Mouse (Mus musculus) hindbrain, embryonic 13.5 days (tissue): ENCODE results near the gene Gm614. TPM values are rescaled to one million over a fixed set of nuclear protein-coding genes. Genes with fewer than 3 reads are reported as not detected.

Experiments
- ATAC-seq: fragments of 200-750 bp; cut with Nextera tagmentation; 2 replicates; pipeline ENCODE4 v1.8.0; 2017; ENCODE audit warnings: moderate TSS enrichment; ENCODE audit not compliant: low FRiP score
- H3K27ac ChIP-seq: fragments of 300-500 bp; sonication (generic); 2 replicates; pipeline ENCODE4 v1.5.1; 2015; ENCODE audit warnings: inconsistent platforms, mild to moderate bottlenecking, moderate library complexity
- H3K27me3 ChIP-seq: fragments of 300-500 bp; sonication (generic); 2 replicates; pipeline ENCODE4 v1.6.1; 2015; ENCODE audit warnings: mild to moderate bottlenecking, inconsistent platforms
- H3K36me3 ChIP-seq: fragments of 300-500 bp; sonication (generic); 2 replicates; pipeline ENCODE4 v1.6.1; 2015; ENCODE audit warnings: mild to moderate bottlenecking, inconsistent platforms
- H3K4me1 ChIP-seq: fragments of 300-500 bp; sonication (generic); replicated peaks from 2 replicates; pipeline ENCODE4 v1.6.1; 2015; ENCODE audit warnings: inconsistent platforms
- H3K4me2 ChIP-seq: fragments of 300-500 bp; sonication (generic); 2 replicates; pipeline ENCODE4 v1.6.1; 2015; ENCODE audit warnings: inconsistent platforms, mild to moderate bottlenecking, moderate library complexity
- H3K4me3 ChIP-seq: fragments of 300-500 bp; sonication (generic); 2 replicates; pipeline ENCODE4 v1.5.1; 2015; ENCODE audit warnings: mild to moderate bottlenecking, inconsistent platforms
- H3K9ac ChIP-seq: fragments of 300-500 bp; sonication (generic); 2 replicates; pipeline ENCODE4 v1.6.1; 2015; ENCODE audit warnings: mild to moderate bottlenecking, inconsistent platforms
- H3K9me3 ChIP-seq: fragments of 300-500 bp; sonication (generic); 2 replicates; pipeline ENCODE4 v1.6.1; 2016; ENCODE audit warnings: inconsistent platforms
- WGBS: fragments of 180-500 bp; shearing (Covaris S2); methylation state at CpG from one replicate; pipeline ENCODE4 v1.1.7; 2015; 5-methylcytosine and 5-hydroxymethylcytosine counted together
- polyA plus RNA-seq: library from polyadenylated mRNA; unstranded; fragments of >200 nt; fragmentation: Nextera tagmentation; extraction: Ambion mirVana; gene quantifications from 2 replicates; pipeline ENCODE4 v1.2.1, GENCODE M21; 2015

The Gm614 gene
- polyA plus RNA-seq, 1 experiment from 2014 or later: not detected

DNA sequence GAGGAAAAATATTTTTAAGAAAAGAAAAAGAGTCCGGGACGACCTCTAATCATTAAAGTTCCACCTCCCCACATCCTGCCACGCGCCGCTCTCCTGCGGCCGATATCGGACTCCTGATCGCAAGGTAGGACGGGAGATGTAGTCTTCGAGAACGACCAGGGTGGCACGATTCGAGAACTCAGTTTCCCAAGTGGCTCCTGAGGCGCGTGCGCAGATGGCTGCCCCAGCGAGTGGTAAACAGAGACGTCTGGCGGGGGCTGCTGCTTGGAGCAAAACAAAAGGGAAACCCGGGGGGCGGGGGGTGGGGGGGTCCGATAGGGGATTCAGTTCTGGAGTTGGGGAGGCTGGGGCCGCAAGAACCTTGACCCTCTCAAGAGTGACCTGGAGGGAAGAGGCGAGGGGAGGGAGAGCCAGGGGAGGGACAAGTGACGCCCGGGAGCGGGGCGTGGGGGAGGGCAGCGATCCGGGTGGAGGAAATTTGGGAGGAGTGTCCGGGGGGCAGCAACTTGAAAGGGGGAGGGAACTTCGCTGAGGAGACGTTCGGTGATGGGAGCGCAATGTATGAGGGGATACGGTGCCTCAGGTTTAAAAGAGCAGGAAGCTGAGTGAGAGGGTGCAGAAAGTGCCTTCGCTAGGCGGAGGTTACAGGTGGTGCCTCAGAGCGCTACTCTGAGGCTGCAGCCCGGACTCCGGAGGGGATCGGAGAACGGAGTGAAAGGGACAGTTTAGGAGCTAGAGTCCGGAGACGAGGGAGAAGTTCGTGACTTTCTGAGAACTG, 9.7 kb downstream of the Gm614 start, which contains the start of gene Foxo4:
TSS of gene Foxo4 (plus strand) at position 577 of the 778 bp plus-strand sequence.
- H3K4me1 ChIP-seq: peaks cover 10% of the 10 kb centered on the region
- H3K27ac ChIP-seq: no peak within 1 kb of the TSS
- ATAC-seq: peak; percentile 92
- peak within 1 kb of the TSS; percentile 68 for H3K9ac ChIP-seq
- 12% methylated on average over 44 of the region's 47 CpGs for WGBS
- H3K4me2 ChIP-seq: peak within 1 kb of the TSS; percentile 70
- H3K27me3 ChIP-seq: 0 out of 2 replicates have a peak, but pooled peaks cover 4% of the 10 kb centered on the region
- peak within 1 kb of the TSS; percentile 51 for H3K4me3 ChIP-seq
- no peaks in the 10 kb centered on the region for H3K36me3 ChIP-seq
- H3K9me3 ChIP-seq: no peaks in the 10 kb centered on the region

DNA sequence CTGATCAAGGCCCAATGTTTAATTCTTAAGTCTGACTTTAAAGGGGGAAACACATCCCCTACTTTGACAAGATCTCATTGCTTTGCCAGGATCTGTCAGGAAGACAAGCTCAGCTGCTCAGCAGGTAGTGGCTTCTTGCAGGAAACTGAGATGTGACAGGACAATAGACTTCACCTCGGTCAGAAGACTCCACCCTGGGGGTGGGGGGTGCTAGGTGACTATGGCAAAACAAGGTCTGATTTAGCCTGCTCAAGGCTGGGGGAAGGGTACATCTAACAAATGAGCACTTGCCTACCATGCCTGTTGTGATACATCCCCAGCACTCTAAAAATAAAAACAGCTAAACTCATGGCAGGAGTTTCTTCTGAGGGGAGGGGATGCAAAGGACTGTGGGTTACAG, 18.8 kb downstream of the Gm614 start:
- no peaks in the 10 kb centered on the region for H3K4me1 ChIP-seq
- H3K36me3 ChIP-seq: no peaks in the 10 kb centered on the region
- no peak overlapping the region for H3K4me2 ChIP-seq
- H3K4me3 ChIP-seq: no peak overlapping the region
- WGBS: 26% methylated on average over 1 of the region's 1 CpGs
- 0 out of 2 replicates have a peak, but pooled peaks cover 4% of the 10 kb centered on the region for H3K27me3 ChIP-seq
- no peaks in the 10 kb centered on the region for H3K9me3 ChIP-seq
- no peak overlapping the region for H3K27ac ChIP-seq
- H3K9ac ChIP-seq: no peak overlapping the region
- ATAC-seq: no peak

- no peaks in the 10 kb centered on the region for H3K9me3 ChIP-seq
- H3K4me3 ChIP-seq: peak overlapping the region; percentile 37
- WGBS: 29% methylated on average over 7 of the region's 7 CpGs
- no peak overlapping the region for H3K9ac ChIP-seq
- peaks cover 3% of the 10 kb centered on the region; the same call in 1 of the 2 replicates for H3K27me3 ChIP-seq
- H3K4me2 ChIP-seq: peak overlapping the region; percentile 48
- no peaks in the 10 kb centered on the region for H3K36me3 ChIP-seq
- peaks cover 13% of the 10 kb centered on the region for H3K4me1 ChIP-seq
- no peak for ATAC-seq
- peak overlapping the region; percentile 66 for H3K27ac ChIP-seq
Observed at GRCm38 (mm10) chrX:101222796-101223162, 41.0 kb downstream of the Gm614 start.

GRCm38 (mm10) chrX:101221834-101222795, 41.7 kb downstream of the Gm614 start, which contains the start of gene Snx12:
Snx12 (minus strand) TSS chrX:101222563.
- peak within 1 kb of the TSS; percentile 64 for H3K4me2 ChIP-seq
- H3K4me3 ChIP-seq: peak within 1 kb of the TSS; percentile 51
- peaks cover 3% of the 10 kb centered on the region; the same call in 1 of the 2 replicates for H3K27me3 ChIP-seq
- peak within 1 kb of the TSS; percentile 73 for H3K9ac ChIP-seq
- peak; percentile 99 for ATAC-seq
- WGBS: 16% methylated on average over 55 of the region's 55 CpGs
- no peaks in the 10 kb centered on the region for H3K9me3 ChIP-seq
- H3K36me3 ChIP-seq: no peaks in the 10 kb centered on the region
- peaks cover 13% of the 10 kb centered on the region for H3K4me1 ChIP-seq
- H3K27ac ChIP-seq: peak within 1 kb of the TSS; percentile 83

Other genes starting within 250 kb of the Gm614 start
- gene Tex11, start 204.3 kb downstream of the Gm614 start, polyA plus RNA-seq: 0.06 TPM in 1 of 2 replicates, not detected in the other
- 1.1 and 1.5 TPM in 2 replicates for gene Slc7a3, start 178.0 kb downstream of the Gm614 start, polyA plus RNA-seq
- 46.3 and 47.1 TPM in 2 replicates for gene Snx12, start 41.4 kb downstream of the Gm614 start, polyA plus RNA-seq
- 1.0 and 1.3 TPM in 2 replicates for gene Foxo4, start 9.5 kb downstream of the Gm614 start, polyA plus RNA-seq
- 5.4 and 6.2 TPM in 2 replicates for gene Il2rg, start 4.3 kb upstream of the Gm614 start, polyA plus RNA-seq
- not detected in 2 replicates for gene Gm20489, start 5.0 kb upstream of the Gm614 start, polyA plus RNA-seq
- 26.6 and 28.6 TPM in 2 replicates for gene Med12, start 10.0 kb upstream of the Gm614 start, polyA plus RNA-seq
- gene Nlgn3, start 35.2 kb upstream of the Gm614 start, polyA plus RNA-seq: 60.1 and 61.2 TPM in 2 replicates
- gene Gjb1, start 112.4 kb upstream of the Gm614 start, polyA plus RNA-seq: 0.58 and 1.2 TPM in 2 replicates
- 60.2 and 63.5 TPM in 2 replicates for gene Zmym3, start 156.9 kb upstream of the Gm614 start, polyA plus RNA-seq
- gene Nono, start 165.3 kb upstream of the Gm614 start, polyA plus RNA-seq: 389 and 393 TPM in 2 replicates
- gene Itgb1bp2, start 185.1 kb upstream of the Gm614 start, polyA plus RNA-seq: 1.7 and 2.3 TPM in 2 replicates